Mouse (Mus musculus) cerebellum, adult 11 months (tissue): ENCODE data around the gene Hist3h2ba.

Source experiments
- DNase-seq: peaks from one replicate; pipeline ENCODE4 v3.0.0; 2022

Gene Hist3h2ba

GRCm38 (mm10) chr11:58939088-58939439 is 9.7 kb upstream of the Hist3h2ba start:
- no peak for DNase-seq

- no peak for DNase-seq
Measured at GRCm38 (mm10) chr11:58944136-58944535, 4.6 kb upstream of the Hist3h2ba start.

- DNase-seq: no peak
Measured at GRCm38 (mm10) chr11:58947306-58947705, 1.4 kb upstream of the Hist3h2ba start.

- DNase-seq: peak; percentile 72
Measured at GRCm38 (mm10) chr11:58947798-58948528, 757 bp upstream of the Hist3h2ba start.

GRCm38 (mm10) chr11:58949480-58950431 is 1.0 kb downstream of the Hist3h2ba start:
- peak; percentile 66 for DNase-seq

GRCm38 (mm10) chr11:58951210-58951609 is 2.5 kb downstream of the Hist3h2ba start:
- DNase-seq: no peak

- no peak for DNase-seq
Measured at GRCm38 (mm10) chr11:58953351-58954169, 4.8 kb downstream of the Hist3h2ba start.

GRCm38 (mm10) chr11:58954170-58954419 is 5.4 kb downstream of the Hist3h2ba start:
- DNase-seq: peak; percentile 85

- peak; percentile 90 for DNase-seq
Measured at GRCm38 (mm10) chr11:58954420-58955142, 5.9 kb downstream of the Hist3h2ba start, which contains the start of the genes Hist3h2a and Trim17. Hist3h2a (plus strand) TSS chr11:58954685. Trim17 (plus strand) TSS chr11:58954685.

- no peak for DNase-seq
Measured at GRCm38 (mm10) chr11:58955143-58955867, 6.6 kb downstream of the Hist3h2ba start.

- DNase-seq: no peak
Measured at GRCm38 (mm10) chr11:58955868-58956257, 7.1 kb downstream of the Hist3h2ba start.

GRCm38 (mm10) chr11:58957226-58957914 is 8.7 kb downstream of the Hist3h2ba start:
- DNase-seq: no peak

GRCm38 (mm10) chr11:58958536-58958935 is 9.8 kb downstream of the Hist3h2ba start:
- no peak for DNase-seq

- DNase-seq: no peak
Measured at GRCm38 (mm10) chr11:58959186-58959825, 10.6 kb downstream of the Hist3h2ba start.

GRCm38 (mm10) chr11:58959921-58960465 is 11.3 kb downstream of the Hist3h2ba start:
- DNase-seq: peak; percentile 88

GRCm38 (mm10) chr11:58961364-58962177 is 12.9 kb downstream of the Hist3h2ba start:
- DNase-seq: no peak

- no peak for DNase-seq
Measured at GRCm38 (mm10) chr11:58963543-58963942, 14.8 kb downstream of the Hist3h2ba start.

- DNase-seq: no peak
Measured at GRCm38 (mm10) chr11:58964216-58964615, 15.5 kb downstream of the Hist3h2ba start.

GRCm38 (mm10) chr11:58965001-58965760 is 16.5 kb downstream of the Hist3h2ba start:
- no peak for DNase-seq
